Mouse (Mus musculus) stomach, embryonic 14.5 days (tissue): ENCODE results near the gene Prph2. TPM values are rescaled to one million over a fixed set of nuclear protein-coding genes. Genes with fewer than 3 reads are reported as not detected.

ENCODE experiments used
- ATAC-seq: fragments of 200-750 bp; cut with Nextera tagmentation; 2 replicates; pipeline ENCODE4 v1.8.0; 2017; ENCODE audit warnings: low read depth, moderate TSS enrichment; ENCODE audit not compliant: insufficient number of reproducible peaks, insufficient read depth, low FRiP score
- H3K27ac ChIP-seq: fragments of 300-500 bp; sonication (generic); 2 replicates; pipeline ENCODE4 v1.5.1; 2014; ENCODE audit warnings: mild to moderate bottlenecking, low read length, moderate library complexity, mixed read lengths
- H3K27me3 ChIP-seq: fragments of 300-500 bp; sonication (generic); 2 replicates; pipeline ENCODE4 v1.6.1; 2014; ENCODE audit warnings: low read length, control low read depth, mixed read lengths; ENCODE audit not compliant: control insufficient read depth, insufficient read depth
- H3K36me3 ChIP-seq: fragments of 300-500 bp; sonication (generic); 2 replicates; pipeline ENCODE4 v1.6.1; 2014; ENCODE audit warnings: mild to moderate bottlenecking, control low read depth, low read length, moderate library complexity, mixed read lengths; ENCODE audit not compliant: control insufficient read depth, insufficient read depth
- H3K4me1 ChIP-seq: fragments of 300-500 bp; sonication (generic); 2 replicates; pipeline ENCODE4 v1.6.1; 2014; ENCODE audit warnings: low read length, control low read depth, mixed read lengths; ENCODE audit not compliant: control insufficient read depth, insufficient read depth
- H3K4me2 ChIP-seq: fragments of 300-500 bp; sonication (generic); replicated peaks from 2 replicates; pipeline ENCODE4 v1.6.1; 2014; ENCODE audit warnings: low read depth, low read length, control low read depth
- H3K4me3 ChIP-seq: fragments of 300-500 bp; sonication (generic); 2 replicates; pipeline ENCODE4 v1.5.1; 2014; ENCODE audit warnings: low read depth, low read length, control low read depth
- H3K9ac ChIP-seq: fragments of 300-500 bp; sonication (generic); replicated peaks from 2 replicates; pipeline ENCODE4 v1.6.1; 2014; ENCODE audit warnings: low read depth, mild to moderate bottlenecking, control low read depth, low read length, moderate library complexity, mixed read lengths
- H3K9me3 ChIP-seq: fragments of 300-500 bp; sonication (generic); 2 replicates; pipeline ENCODE4 v1.6.1; 2016; ENCODE audit warnings: low read depth, low read length, control low read depth; ENCODE audit not compliant: control insufficient read depth
- WGBS: fragments of 180-500 bp; shearing (Covaris S2); extraction: QIAGEN DNeasy Blood & Tissue Kit; methylation state at CpG from one replicate; pipeline ENCODE4 v1.1.7; 2014; 5-methylcytosine and 5-hydroxymethylcytosine counted together
- polyA plus RNA-seq: library from polyadenylated mRNA; unstranded; fragments of >200 nt; fragmentation: Nextera tagmentation; extraction: Ambion mirVana; gene quantifications from 2 replicates; pipeline ENCODE4 v1.2.1, GENCODE M21; 2014

Prph2 gene
- not detected in 2 replicates for polyA plus RNA-seq

DNA sequence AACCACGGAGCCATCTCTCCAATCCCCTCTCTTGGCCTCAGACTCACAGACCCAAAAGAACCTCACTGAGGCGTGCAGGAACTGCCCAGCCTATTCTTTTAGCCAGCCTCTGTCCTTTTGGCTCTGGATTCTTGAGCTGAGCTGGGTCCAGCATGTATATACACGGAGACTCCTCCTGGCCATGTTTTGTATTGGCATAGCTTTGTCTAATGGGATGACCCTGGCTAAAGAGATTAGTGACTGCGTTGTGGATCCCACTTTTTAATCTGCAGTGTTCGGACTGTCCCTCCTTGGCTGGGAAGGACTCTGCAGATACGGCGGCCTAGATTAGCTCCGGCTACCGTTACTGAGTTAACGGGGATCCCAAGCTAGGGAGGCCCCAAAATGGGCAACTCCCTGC lies at the start of gene Prph2:
Prph2 (plus strand) TSS at position 274 of the 400 bp plus-strand sequence.
- H3K9me3 ChIP-seq: no peaks in the 10 kb centered on the region
- H3K9ac ChIP-seq: no peak within 1 kb of the TSS
- ATAC-seq: no peak
- H3K4me1 ChIP-seq: no peaks in the 10 kb centered on the region
- no peak within 1 kb of the TSS for H3K4me2 ChIP-seq
- H3K4me3 ChIP-seq: no peak within 1 kb of the TSS
- H3K27ac ChIP-seq: no peak within 1 kb of the TSS
- WGBS: 85% methylated on average over 10 of the region's 10 CpGs
- H3K36me3 ChIP-seq: no peaks in the 10 kb centered on the region
- H3K27me3 ChIP-seq: no peaks in the 10 kb centered on the region

DNA sequence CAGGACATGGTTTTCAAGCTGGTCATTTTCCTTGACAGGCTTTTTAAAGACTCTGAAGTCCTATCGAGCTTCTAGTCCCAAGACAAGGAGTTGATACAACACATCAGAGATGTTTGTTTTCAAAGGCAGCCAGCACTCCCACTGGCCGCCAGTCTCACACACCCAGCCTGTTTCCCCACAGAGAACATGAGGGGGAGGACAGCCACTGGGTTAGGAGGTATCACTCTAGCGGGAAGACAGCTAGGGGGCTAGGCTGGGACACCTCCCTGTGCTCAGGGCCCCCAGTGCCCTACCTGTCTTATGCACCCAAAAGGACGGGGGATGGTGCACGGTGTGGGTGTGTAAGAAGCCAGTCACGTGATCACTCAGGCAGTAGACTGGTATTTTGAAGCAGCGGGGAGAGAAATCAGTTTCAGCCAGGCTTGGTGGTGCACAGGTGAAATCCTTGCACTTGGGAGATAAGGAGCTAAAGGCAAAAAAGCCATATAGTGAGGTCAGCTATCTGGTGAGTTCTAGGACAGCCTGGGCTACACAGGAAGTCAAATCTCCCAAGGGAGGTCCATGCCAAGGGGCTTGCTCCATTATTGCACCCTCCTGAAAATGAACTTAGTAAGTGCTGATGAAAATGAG lies 45.6 kb upstream of the Prph2 start:
- no peak overlapping the region for H3K27ac ChIP-seq
- no peak overlapping the region for H3K9ac ChIP-seq
- H3K4me2 ChIP-seq: no peak overlapping the region

GRCm38 (mm10) chr17:46866836-46867235 lies 43.4 kb upstream of the Prph2 start:
- H3K4me2 ChIP-seq: no peak overlapping the region
- 87% methylated on average over 12 of the region's 12 CpGs for WGBS
- H3K9ac ChIP-seq: no peak overlapping the region

More for the DNA sequence above, 45.6 kb upstream of the Prph2 start:
- no peaks in the 10 kb centered on the region for H3K36me3 ChIP-seq
- ATAC-seq: no peak
- H3K9me3 ChIP-seq: no peaks in the 10 kb centered on the region
- H3K4me3 ChIP-seq: no peak overlapping the region
- 68% methylated on average over 7 of the region's 7 CpGs for WGBS
- H3K4me1 ChIP-seq: no peaks in the 10 kb centered on the region
- no peaks in the 10 kb centered on the region for H3K27me3 ChIP-seq

DNA sequence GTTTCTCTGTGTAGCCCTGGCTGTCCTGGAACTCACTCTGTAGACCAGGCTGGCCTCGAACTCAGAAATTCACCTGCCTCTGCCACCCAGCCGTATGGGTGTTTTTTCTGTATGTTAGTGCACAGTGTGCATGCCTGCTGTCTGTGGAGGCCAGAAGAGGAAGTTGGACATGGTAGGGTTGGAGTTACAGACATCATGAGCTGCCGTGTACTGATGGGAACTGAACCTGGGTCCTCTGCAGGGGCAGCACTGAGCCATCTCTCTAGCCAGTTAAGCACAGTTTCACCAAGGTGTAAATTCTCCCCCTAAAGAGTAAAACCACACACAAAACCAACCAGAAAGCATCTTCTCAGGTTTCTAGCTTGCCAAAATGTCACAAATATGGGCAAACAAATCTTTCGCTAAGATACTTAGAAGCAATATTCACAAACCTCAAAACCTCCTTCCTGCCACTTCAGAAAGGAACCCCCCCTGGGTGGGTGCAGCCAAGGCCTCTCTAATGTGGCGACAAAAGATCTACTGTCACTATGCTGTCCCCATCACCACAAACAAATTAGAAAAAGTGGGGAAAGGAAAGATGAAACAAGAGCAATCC lies 40.0 kb upstream of the Prph2 start:
- no peak for ATAC-seq
- H3K4me2 ChIP-seq: no peak overlapping the region
- H3K4me3 ChIP-seq: no peak overlapping the region
- no peak overlapping the region for H3K27ac ChIP-seq
- no peaks in the 10 kb centered on the region for H3K9me3 ChIP-seq
- no peak overlapping the region for H3K9ac ChIP-seq
- WGBS: 87% methylated on average over 5 of the region's 5 CpGs
- H3K36me3 ChIP-seq: no peaks in the 10 kb centered on the region
- no peaks in the 10 kb centered on the region for H3K27me3 ChIP-seq
- 0 out of 2 replicates have a peak, but pooled peaks cover 9% of the 10 kb centered on the region for H3K4me1 ChIP-seq

More at GRCm38 (mm10) chr17:46866836-46867235, 43.4 kb upstream of the Prph2 start:
- no peak for ATAC-seq
- Histone ChIP-seq H3K27me3 (no peaks in the 10 kb centered on the region), H3K9me3 (no peaks in the 10 kb centered on the region), H3K4me3 (no peak overlapping the region), H3K27ac (no peak overlapping the region), H3K4me1 (no peaks in the 10 kb centered on the region), H3K36me3 (no peaks in the 10 kb centered on the region)

DNA sequence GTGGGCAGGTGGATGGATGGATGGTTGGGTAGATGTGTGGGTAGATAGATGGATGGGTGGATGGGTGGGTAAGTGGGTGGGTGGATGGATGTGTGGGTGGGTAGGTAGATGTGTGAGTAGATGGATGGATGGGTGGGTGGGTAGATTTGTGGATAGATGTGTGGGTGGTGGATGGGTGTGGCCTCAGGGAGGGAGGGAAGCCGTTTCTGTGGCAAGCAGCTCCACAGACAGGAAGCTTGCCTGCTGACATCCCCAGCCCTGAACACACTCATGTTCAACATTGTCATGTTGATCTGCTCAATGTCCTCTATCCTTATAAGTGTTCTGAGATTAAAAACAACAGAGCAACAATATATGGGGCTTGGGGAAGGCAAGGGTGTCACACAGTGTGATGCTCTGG lies 39.3 kb upstream of the Prph2 start:
- no peaks in the 10 kb centered on the region for H3K36me3 ChIP-seq
- H3K4me1 ChIP-seq: 0 out of 2 replicates have a peak, but pooled peaks cover 9% of the 10 kb centered on the region
- no peak overlapping the region for H3K4me2 ChIP-seq
- H3K27ac ChIP-seq: no peak overlapping the region
- H3K4me3 ChIP-seq: no peak overlapping the region
- no peak for ATAC-seq
- no peaks in the 10 kb centered on the region for H3K9me3 ChIP-seq
- H3K27me3 ChIP-seq: no peaks in the 10 kb centered on the region
- 33% methylated on average over 1 of the region's 1 CpGs for WGBS
- no peak overlapping the region for H3K9ac ChIP-seq

DNA sequence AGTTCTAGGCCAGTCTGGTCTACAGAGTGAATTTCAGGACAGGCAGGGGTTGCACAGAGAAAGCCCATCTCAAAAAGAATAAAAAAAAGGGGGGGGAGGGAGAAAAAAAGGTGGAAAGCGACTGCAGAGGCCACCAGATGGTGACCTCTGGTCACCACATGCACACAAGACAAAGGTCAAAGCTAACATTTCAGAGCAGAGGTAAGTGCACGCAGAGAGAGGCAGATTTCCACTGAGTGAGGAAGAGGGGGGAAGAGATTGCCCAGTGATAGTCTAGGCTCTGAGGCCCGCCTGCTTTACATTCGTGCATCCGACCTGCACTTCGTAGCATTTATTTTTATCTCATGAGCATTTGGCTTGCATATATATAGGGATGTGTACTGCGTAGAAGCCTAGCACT lies 37.5 kb upstream of the Prph2 start:
- Histone ChIP-seq H3K4me3 (no peak overlapping the region), H3K9me3 (no peaks in the 10 kb centered on the region), H3K27me3 (no peaks in the 10 kb centered on the region), H3K27ac (no peak overlapping the region), H3K36me3 (no peaks in the 10 kb centered on the region), H3K4me2 (no peak overlapping the region), H3K4me1 (0 out of 2 replicates have a peak, but pooled peaks cover 9% of the 10 kb centered on the region), H3K9ac (no peak overlapping the region)
- WGBS: 66% methylated on average over 7 of the region's 7 CpGs
- no peak for ATAC-seq

- no peak overlapping the region for H3K4me2 ChIP-seq
- H3K9me3 ChIP-seq: no peaks in the 10 kb centered on the region
- no peaks in the 10 kb centered on the region for H3K27me3 ChIP-seq
- ATAC-seq: peak; percentile 29; the same call in 1 of the 2 replicates
- H3K4me3 ChIP-seq: no peak overlapping the region
- no peak overlapping the region for H3K9ac ChIP-seq
- 0 out of 2 replicates have a peak, but pooled peaks cover 9% of the 10 kb centered on the region for H3K4me1 ChIP-seq
- no peak overlapping the region for H3K27ac ChIP-seq
- WGBS: 25% methylated on average over 10 of the region's 10 CpGs
- no peaks in the 10 kb centered on the region for H3K36me3 ChIP-seq
These were observed 36.1 kb upstream of the Prph2 start for GRCm38 (mm10) chr17:46874133-46874532.

DNA sequence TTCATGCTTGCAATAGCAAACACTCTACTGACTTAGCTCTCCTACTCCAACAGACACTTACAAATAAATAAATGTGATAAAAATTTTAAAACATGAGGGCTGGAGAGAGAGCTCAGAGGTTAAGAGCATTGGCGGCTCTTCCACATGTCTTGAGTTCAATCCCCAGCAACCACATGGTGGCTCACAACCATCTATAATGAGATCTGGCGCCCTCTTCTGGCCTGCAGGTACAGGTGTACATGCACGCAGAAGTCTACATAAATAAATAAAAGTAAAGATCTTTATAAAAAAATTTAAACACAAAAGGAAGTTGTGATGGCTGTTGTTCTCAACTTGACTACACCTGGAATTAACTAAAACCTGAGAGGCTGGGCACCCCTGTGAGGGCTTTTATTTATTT lies 34.6 kb upstream of the Prph2 start:
- WGBS: 72% methylated on average over 3 of the region's 3 CpGs
- no peaks in the 10 kb centered on the region for H3K36me3 ChIP-seq

More for the DNA sequence above, 34.6 kb upstream of the Prph2 start:
- no peak overlapping the region for H3K27ac ChIP-seq
- no peaks in the 10 kb centered on the region for H3K27me3 ChIP-seq
- H3K4me2 ChIP-seq: no peak overlapping the region
- no peak overlapping the region for H3K9ac ChIP-seq
- H3K9me3 ChIP-seq: no peaks in the 10 kb centered on the region
- no peak for ATAC-seq
- H3K4me3 ChIP-seq: no peak overlapping the region
- H3K4me1 ChIP-seq: 0 out of 2 replicates have a peak, but pooled peaks cover 15% of the 10 kb centered on the region
